Mouse (Mus musculus): ENCODE measurements at regions not wholly inside any gene's neighbourhood (a gene's known extent, or its start where the extent isn't known, plus 50 kb on each side); places are given as distances from the start of the nearest gene placed in this dataset.

DNA sequence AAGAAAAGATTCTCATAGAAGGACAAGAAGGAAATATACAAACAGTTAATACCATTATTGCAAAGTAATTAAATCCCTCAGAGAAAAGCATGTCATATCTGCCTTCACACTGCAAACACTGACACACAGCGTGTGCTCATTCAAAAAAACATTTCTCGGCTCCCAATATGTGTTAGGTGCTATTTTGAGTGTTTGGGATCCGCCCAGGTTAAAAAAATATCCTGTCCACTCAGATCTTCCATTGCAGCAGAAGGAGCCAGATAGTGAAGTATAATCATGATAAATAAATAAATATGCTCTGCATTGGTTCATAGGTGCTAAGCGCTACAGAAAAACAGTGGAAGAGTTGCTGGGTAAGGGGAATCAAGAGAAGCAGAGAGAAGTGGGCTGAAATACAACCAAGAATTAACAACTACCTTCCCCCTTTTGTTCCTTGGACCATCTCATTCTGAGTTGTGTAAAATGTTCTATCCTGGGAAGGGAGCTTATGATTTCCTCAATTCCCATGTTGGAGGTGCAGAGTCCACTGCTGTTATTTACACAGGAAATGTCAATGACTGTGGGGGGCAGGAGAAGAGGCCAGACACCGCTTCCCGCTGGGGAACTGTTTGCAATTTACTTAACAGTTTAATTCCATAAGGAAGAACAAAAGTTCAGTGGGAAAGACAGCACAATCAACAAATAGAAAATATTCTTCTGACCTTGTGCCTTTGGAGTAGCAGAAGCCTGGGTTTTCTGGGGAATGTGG, 139.9 kb downstream of the Tle1 start:
- no peaks in the 10 kb centered on the region for H3K4me1 ChIP-seq (replicated peaks; ENCODE audit: control insufficient read depth, insufficient read depth, low read length)
- 74% methylated on average over 6 of the region's 6 CpGs for WGBS
- H3K27me3 ChIP-seq (ENCODE audit: control insufficient read depth, insufficient read depth, low read length), result no peaks in the 10 kb centered on the region
- DNase-seq (ENCODE audit: low spot score) (no peak), ATAC-seq (ENCODE audit: low FRiP score) (no peak)
- no peak overlapping the region for H3K4me3 ChIP-seq (ENCODE audit: low read depth, low read length)
- H3K27ac ChIP-seq (ENCODE audit: low read depth, low read length), result no peak overlapping the region
- H3K36me3 ChIP-seq (ENCODE audit: control insufficient read depth, insufficient read depth, low read length), result no peaks in the 10 kb centered on the region
- no peak overlapping the region for H3K4me2 ChIP-seq (replicated peaks; ENCODE audit: low read depth, low read length)
- no peak overlapping the region for H3K9ac ChIP-seq (ENCODE audit: low read depth, low read length)
- no peaks in the 10 kb centered on the region for H3K9me3 ChIP-seq (ENCODE audit: control insufficient read depth, low read length)

DNA sequence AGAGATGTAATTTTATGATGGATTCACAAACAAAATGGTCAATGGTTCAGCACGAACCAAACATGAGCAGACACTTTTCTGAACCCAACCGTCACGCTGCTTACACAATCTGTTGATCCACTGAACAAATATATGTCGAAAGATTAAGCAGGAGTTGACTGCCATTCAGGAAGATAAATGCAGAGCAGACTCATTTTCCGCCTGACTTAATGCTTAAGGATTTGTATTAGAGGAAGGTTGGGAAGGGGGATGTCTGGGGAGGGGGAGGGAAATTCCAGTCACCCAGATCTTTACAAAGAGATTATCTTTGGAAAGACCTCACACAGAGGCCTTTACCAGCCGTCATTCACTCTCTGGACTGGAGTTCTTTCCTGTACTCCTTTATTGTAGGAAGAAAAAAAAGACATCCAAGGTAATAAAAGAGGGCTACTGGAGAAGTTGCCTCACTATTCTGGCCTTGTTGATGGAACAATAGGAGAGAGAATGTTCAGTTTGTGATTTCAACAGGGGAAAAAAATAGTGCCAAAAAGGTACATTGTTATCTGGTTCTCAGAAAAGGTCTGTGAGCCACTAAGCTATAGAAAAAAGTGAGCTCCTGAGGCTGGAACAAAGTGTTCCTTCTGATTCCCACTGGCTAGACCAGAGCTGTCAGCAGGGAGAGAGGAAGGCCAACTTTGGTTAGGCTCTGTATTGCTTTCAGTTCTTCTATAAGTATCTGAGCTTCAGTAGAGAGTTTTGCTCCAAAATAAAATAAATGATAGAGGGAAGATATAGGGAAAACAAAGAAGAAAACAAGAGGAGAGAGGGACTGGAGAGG, 150.9 kb downstream of the Tle1 start:
- DNase-seq (ENCODE audit: low spot score), result peak; percentile 56
- Histone ChIP-seq H3K27ac (ENCODE audit: low read depth, low read length) (no peak overlapping the region), H3K4me1 (replicated peaks; ENCODE audit: control insufficient read depth, insufficient read depth, low read length) (no peaks in the 10 kb centered on the region), H3K9me3 (ENCODE audit: control insufficient read depth, low read length) (no peaks in the 10 kb centered on the region), H3K4me2 (replicated peaks; ENCODE audit: low read depth, low read length) (no peak overlapping the region), H3K9ac (ENCODE audit: low read depth, low read length) (no peak overlapping the region), H3K27me3 (ENCODE audit: control insufficient read depth, insufficient read depth, low read length) (peaks cover 29% of the 10 kb centered on the region), H3K36me3 (ENCODE audit: control insufficient read depth, insufficient read depth, low read length) (no peaks in the 10 kb centered on the region), H3K4me3 (ENCODE audit: low read depth, low read length) (no peak overlapping the region)
- WGBS, result 11% methylated on average over 6 of the region's 6 CpGs
- peak; percentile 93 for ATAC-seq (ENCODE audit: low FRiP score)

DNA sequence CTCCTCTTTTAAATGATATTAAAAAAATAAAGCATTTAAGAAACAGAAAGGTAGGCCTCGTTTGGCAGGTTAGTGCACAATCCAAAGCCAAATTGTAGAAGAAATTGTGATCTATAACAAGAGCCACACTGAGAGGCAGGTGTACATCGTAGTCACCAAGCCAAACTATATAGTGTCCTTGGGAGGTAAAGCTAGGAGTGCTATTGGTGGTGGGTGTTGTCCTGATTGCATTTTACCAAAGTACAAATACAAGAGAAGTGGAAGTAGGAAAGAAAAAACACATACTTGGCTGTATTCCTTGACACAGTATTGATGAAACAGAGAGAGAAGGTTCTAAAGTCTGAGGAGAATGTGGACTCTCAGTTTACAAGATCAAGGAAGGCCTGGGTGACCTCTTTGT, 178.6 kb downstream of the Tle1 start:
- no peak for DNase-seq (ENCODE audit: low spot score)
- no peak for ATAC-seq (ENCODE audit: low FRiP score)
- no peaks in the 10 kb centered on the region for H3K9me3 ChIP-seq (ENCODE audit: control insufficient read depth, low read length)
- H3K4me1 ChIP-seq (replicated peaks; ENCODE audit: control insufficient read depth, insufficient read depth, low read length), result no peaks in the 10 kb centered on the region
- 87% methylated on average over 2 of the region's 2 CpGs for WGBS
- no peak overlapping the region for H3K9ac ChIP-seq (ENCODE audit: low read depth, low read length)
- H3K4me2 ChIP-seq (replicated peaks; ENCODE audit: low read depth, low read length), result no peak overlapping the region
- no peak overlapping the region for H3K4me3 ChIP-seq (ENCODE audit: low read depth, low read length)
- no peaks in the 10 kb centered on the region for H3K27me3 ChIP-seq (ENCODE audit: control insufficient read depth, insufficient read depth, low read length)
- no peaks in the 10 kb centered on the region for H3K36me3 ChIP-seq (ENCODE audit: control insufficient read depth, insufficient read depth, low read length)
- H3K27ac ChIP-seq (ENCODE audit: low read depth, low read length), result no peak overlapping the region

DNA sequence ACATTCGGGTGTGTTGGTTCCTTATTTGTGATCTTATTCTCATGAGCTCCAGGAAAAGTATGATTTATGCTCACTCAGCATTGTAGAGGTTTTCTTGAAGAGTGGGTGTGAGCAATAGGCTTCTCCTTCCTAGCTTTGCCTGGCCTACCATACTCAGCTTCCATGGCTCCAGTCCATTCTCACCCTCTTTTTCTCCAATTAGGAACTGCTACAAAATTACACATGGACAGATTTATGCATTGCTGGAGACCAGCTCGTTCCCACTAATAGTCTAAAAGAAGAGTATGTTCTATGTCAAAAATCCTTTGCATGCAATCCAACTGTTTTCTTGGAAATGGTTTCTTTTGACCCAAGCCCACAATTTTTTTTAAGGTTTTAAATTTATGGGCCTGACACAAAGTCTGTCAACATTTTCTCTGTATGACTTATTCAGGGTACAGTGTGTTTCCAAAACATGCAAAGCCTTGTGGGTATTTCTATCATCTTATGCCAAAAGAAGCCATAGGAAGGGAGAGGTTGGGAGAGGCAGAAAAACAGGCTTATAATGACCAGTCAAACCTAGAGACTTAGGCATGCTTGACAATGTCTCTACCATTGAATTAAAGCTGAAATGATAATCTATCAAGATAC, 186.4 kb downstream of the Tle1 start:
- Histone ChIP-seq H3K27me3 (ENCODE audit: control insufficient read depth, insufficient read depth, low read length) (no peaks in the 10 kb centered on the region), H3K4me2 (replicated peaks; ENCODE audit: low read depth, low read length) (no peak overlapping the region), H3K9me3 (ENCODE audit: control insufficient read depth, low read length) (no peaks in the 10 kb centered on the region), H3K36me3 (ENCODE audit: control insufficient read depth, insufficient read depth, low read length) (no peaks in the 10 kb centered on the region), H3K9ac (ENCODE audit: low read depth, low read length) (no peak overlapping the region), H3K27ac (ENCODE audit: low read depth, low read length) (no peak overlapping the region), H3K4me1 (replicated peaks; ENCODE audit: control insufficient read depth, insufficient read depth, low read length) (no peaks in the 10 kb centered on the region), H3K4me3 (ENCODE audit: low read depth, low read length) (no peak overlapping the region)
- no peak for ATAC-seq (ENCODE audit: low FRiP score)
- DNase-seq (ENCODE audit: low spot score), result no peak
- 89% methylated on average over 2 of the region's 2 CpGs for WGBS

DNA sequence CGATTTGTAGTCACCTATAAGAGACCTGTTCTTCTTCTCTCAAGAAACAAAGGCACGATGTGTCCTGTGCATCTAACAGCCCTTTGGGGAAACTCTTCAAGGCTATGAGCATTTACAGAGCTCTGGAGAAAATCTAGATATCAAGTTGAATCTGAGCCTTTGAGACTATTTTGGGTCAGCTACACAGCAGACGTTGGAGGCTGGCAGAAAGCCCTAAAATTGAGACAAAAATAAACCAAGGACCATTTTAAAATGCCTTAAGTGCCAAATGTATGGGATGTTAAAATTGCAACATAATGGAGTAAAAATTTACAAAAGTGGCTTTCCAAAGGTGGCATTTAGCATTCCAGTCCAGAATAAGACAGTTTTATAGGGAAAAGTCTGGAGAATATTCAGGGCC, 187.1 kb downstream of the Tle1 start:
- Histone ChIP-seq H3K4me2 (replicated peaks; ENCODE audit: low read depth, low read length) (no peak overlapping the region), H3K27ac (ENCODE audit: low read depth, low read length) (no peak overlapping the region), H3K9ac (ENCODE audit: low read depth, low read length) (no peak overlapping the region), H3K4me3 (ENCODE audit: low read depth, low read length) (no peak overlapping the region), H3K27me3 (ENCODE audit: control insufficient read depth, insufficient read depth, low read length) (no peaks in the 10 kb centered on the region), H3K9me3 (ENCODE audit: control insufficient read depth, low read length) (no peaks in the 10 kb centered on the region), H3K4me1 (replicated peaks; ENCODE audit: control insufficient read depth, insufficient read depth, low read length) (no peaks in the 10 kb centered on the region), H3K36me3 (ENCODE audit: control insufficient read depth, insufficient read depth, low read length) (no peaks in the 10 kb centered on the region)
- WGBS, result 90% methylated on average over 3 of the region's 3 CpGs
- DNase-seq (ENCODE audit: low spot score), result no peak
- ATAC-seq (ENCODE audit: low FRiP score), result no peak

DNA sequence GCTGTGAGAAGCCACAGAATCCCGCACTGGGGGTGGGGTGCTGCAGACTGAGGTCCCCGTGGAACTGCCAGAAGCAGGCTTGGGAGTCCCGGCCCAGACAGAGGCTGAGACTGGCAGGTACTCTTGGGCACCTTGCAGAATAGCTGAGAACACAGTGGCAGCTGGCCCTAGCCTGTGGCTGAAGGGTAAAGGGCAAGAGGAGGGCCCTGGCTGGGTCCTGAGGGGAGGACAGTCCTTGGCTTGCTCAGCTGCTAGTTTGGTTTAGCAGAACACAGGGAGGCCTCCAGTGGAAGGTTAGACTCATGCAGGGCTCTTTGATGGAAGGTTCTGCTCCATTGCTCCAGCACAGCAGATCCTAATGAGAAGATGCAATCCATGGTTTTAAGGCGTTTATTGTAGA, 190.4 kb downstream of the Tle1 start:
- H3K4me2 ChIP-seq (replicated peaks; ENCODE audit: low read depth, low read length), result no peak overlapping the region
- ATAC-seq (ENCODE audit: low FRiP score) (no peak), DNase-seq (ENCODE audit: low spot score) (no peak)
- no peak overlapping the region for H3K27ac ChIP-seq (ENCODE audit: low read depth, low read length)
- H3K27me3 ChIP-seq (ENCODE audit: control insufficient read depth, insufficient read depth, low read length), result no peaks in the 10 kb centered on the region
- H3K4me3 ChIP-seq (ENCODE audit: low read depth, low read length), result no peak overlapping the region
- 91% methylated on average over 4 of the region's 4 CpGs for WGBS
- H3K4me1 ChIP-seq (replicated peaks; ENCODE audit: control insufficient read depth, insufficient read depth, low read length), result no peaks in the 10 kb centered on the region
- no peaks in the 10 kb centered on the region for H3K36me3 ChIP-seq (ENCODE audit: control insufficient read depth, insufficient read depth, low read length)
- no peak overlapping the region for H3K9ac ChIP-seq (ENCODE audit: low read depth, low read length)
- no peaks in the 10 kb centered on the region for H3K9me3 ChIP-seq (ENCODE audit: control insufficient read depth, low read length)

DNA sequence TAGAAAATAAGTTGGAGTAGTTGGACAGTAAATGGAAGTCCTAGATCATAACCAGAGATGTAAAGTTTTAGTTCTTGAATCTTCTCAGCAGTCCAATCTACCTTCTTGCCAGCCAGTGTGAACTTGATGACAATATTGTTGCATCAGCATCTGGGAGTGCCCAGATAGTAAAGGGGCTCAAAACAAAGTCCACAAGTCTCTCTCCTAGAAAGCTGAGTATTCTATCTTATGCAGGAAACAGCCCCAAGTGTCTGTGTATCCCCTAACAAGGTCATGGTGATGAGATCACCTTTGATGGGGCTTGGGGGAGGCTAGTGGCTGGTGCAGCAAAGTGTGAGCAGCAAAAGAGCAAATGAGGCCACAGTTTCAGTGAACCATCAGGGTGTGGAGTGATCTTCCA, 194.8 kb downstream of the Tle1 start:
- H3K27ac ChIP-seq (ENCODE audit: low read depth, low read length), result no peak overlapping the region
- no peaks in the 10 kb centered on the region for H3K4me1 ChIP-seq (replicated peaks; ENCODE audit: control insufficient read depth, insufficient read depth, low read length)
- no peak overlapping the region for H3K4me3 ChIP-seq (ENCODE audit: low read depth, low read length)
- DNase-seq (ENCODE audit: low spot score), result no peak
- H3K36me3 ChIP-seq (ENCODE audit: control insufficient read depth, insufficient read depth, low read length), result no peaks in the 10 kb centered on the region
- H3K4me2 ChIP-seq (replicated peaks; ENCODE audit: low read depth, low read length), result no peak overlapping the region
- no peaks in the 10 kb centered on the region for H3K27me3 ChIP-seq (ENCODE audit: control insufficient read depth, insufficient read depth, low read length)
- no peak overlapping the region for H3K9ac ChIP-seq (ENCODE audit: low read depth, low read length)
- no peak for ATAC-seq (ENCODE audit: low FRiP score)
- no peaks in the 10 kb centered on the region for H3K9me3 ChIP-seq (ENCODE audit: control insufficient read depth, low read length)

DNA sequence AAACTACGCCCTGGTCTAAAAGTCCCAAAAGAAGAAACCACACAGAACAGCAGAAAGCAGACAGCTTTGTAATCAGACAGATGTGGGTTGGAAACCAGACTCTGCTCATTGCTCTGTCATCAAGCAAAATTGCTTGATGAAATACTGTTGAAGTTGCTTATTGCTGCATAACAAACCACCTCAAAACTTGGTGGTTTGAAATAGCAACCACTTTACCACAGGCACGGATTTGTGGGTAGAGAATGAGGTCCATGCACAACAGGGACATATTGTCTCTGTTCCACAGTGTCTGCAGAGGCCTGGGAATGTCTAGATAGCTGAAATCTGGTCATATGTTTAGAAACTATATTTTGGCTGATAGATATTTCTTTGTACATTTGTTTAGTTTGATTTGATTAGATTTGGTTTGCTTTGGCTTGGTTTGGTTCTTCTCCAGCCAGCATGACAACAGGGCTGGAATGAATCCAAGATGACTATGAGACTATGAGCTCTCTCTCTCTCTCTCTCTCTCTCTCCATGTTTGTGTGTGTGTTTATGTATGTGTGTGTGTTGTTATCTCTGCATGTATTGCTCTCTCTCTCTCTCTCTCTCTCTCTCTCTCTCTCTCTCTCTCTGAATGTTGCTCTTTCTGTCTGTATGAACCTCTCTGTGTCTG, 199.4 kb downstream of the Tle1 start:
- H3K36me3 ChIP-seq (ENCODE audit: control insufficient read depth, insufficient read depth, low read length), result no peaks in the 10 kb centered on the region
- H3K4me2 ChIP-seq (replicated peaks; ENCODE audit: low read depth, low read length), result no peak overlapping the region
- 73% methylated on average over 2 of the region's 2 CpGs for WGBS
- H3K4me1 ChIP-seq (replicated peaks; ENCODE audit: control insufficient read depth, insufficient read depth, low read length), result no peaks in the 10 kb centered on the region
- H3K27ac ChIP-seq (ENCODE audit: low read depth, low read length), result no peak overlapping the region
- DNase-seq (ENCODE audit: low spot score) (no peak), ATAC-seq (ENCODE audit: low FRiP score) (no peak)
- no peak overlapping the region for H3K4me3 ChIP-seq (ENCODE audit: low read depth, low read length)
- no peaks in the 10 kb centered on the region for H3K27me3 ChIP-seq (ENCODE audit: control insufficient read depth, insufficient read depth, low read length)
- H3K9ac ChIP-seq (ENCODE audit: low read depth, low read length), result no peak overlapping the region
- no peaks in the 10 kb centered on the region for H3K9me3 ChIP-seq (ENCODE audit: control insufficient read depth, low read length)

Data from hindbrain, embryonic 11.5 days (tissue).